Mouse (Mus musculus): ENCODE data around the gene Plekhd1. TPM values are rescaled to one million over a fixed set of nuclear protein-coding genes. Genes with fewer than 3 reads are reported as not detected.

The Plekhd1 gene
- polyA plus RNA-seq, 1 experiment = not detected

GRCm38 (mm10) chr12:80729758-80730530 is 37.6 kb downstream of the Plekhd1 start:
- Histone ChIP-seq H3K4me1 (ENCODE audit: control insufficient read depth, insufficient read depth, low read length) (no peaks in the 10 kb centered on the region), H3K27ac (ENCODE audit: control insufficient read depth, insufficient read depth, low read depth, low read length, poor library complexity) (no peak overlapping the region), H3K4me3 (replicated peaks; ENCODE audit: control insufficient read depth, low read depth, low read length) (no peak overlapping the region)
- TF ChIP-seq POLR2A (IDR thresholded peaks at IDR 0.05; ENCODE audit: borderline replicate concordance, control insufficient read depth, low read depth, low read length) = no peak
- no peak for TF ChIP-seq CTCF (IDR thresholded peaks at IDR 0.05; ENCODE audit: control insufficient read depth, insufficient read depth, low read length)
- 64% methylated on average over 12 of the region's 12 CpGs for WGBS

DNA sequence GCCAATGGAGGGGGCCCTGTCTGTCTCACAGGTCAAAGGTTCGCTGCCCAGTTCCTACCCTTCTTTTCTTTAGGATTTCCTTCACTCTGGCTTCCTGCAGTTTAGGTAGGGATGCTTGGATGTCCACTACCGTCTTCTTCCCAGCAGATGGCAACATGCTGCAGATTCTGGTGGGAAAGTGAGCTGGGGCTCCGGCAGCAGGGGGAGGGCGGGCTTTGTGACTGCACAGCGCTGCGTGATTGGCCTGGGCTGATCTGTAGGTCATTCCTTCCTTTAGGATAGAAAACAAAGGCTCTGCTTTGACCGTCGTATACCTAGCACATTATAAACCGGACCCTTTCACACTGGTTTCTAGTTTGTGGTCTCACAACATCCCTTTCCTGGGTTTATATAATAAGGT is 38.2 kb downstream of the Plekhd1 start:
- H3K27ac ChIP-seq (ENCODE audit: control insufficient read depth, insufficient read depth, low read depth, low read length, poor library complexity) = no peak overlapping the region
- 15% methylated on average over 9 of the region's 9 CpGs for WGBS
- TF ChIP-seq CTCF (IDR thresholded peaks at IDR 0.05; ENCODE audit: control insufficient read depth, insufficient read depth, low read length) (no peak), POLR2A (IDR thresholded peaks at IDR 0.05; ENCODE audit: borderline replicate concordance, control insufficient read depth, low read depth, low read length) (no peak)
- no peaks in the 10 kb centered on the region for H3K4me1 ChIP-seq (ENCODE audit: control insufficient read depth, insufficient read depth, low read length)
- no peak overlapping the region for H3K4me3 ChIP-seq (replicated peaks; ENCODE audit: control insufficient read depth, low read depth, low read length)

DNA sequence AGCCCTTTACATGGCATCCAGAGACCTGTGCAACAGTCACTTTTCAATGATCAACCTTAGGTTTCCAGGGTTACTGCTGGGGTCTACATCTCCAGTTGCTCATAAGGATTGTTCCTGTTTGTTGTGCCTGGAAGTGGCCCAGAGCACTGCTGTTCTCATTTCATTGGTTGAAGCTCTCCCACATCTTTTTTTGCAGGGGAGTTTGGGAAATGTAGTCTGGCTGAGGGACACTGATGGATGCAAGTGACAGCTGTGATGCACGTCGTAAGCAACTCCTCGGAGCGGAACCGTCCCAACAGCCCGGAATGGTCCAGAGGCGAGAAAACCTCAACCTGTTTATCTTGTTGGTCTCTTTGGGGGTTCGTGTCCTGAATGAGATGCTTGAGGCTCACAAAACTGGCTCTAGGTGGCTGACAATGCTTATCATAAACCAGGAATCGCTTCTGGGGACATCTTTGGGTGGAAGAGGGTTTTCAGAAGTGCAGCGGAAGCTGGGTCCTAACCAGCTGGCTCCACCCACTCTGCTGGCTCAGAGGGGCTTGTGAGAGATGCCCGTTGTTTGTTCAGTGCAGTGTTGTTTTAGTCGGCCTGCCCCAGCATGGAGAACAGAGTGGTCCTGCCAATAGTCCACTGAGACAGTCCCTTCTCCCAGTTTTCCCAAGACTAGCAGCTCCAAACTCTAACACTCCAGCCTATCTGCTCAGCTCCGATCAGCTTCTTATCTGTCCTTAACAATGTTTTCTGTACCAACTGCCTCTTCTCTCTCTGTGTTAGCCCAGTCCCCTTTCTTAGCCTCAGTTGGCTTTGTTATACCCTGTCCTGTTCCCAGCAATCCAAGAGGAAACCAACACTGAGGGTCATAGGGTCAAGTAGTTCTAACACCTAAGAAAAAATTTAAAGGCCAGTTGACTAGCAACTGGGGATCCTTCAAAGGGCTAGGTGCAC is 42.4 kb downstream of the Plekhd1 start:
- 71% methylated on average over 13 of the region's 13 CpGs for WGBS
- Histone ChIP-seq H3K4me3 (replicated peaks; ENCODE audit: control insufficient read depth, low read depth, low read length) (no peak overlapping the region), H3K27ac (ENCODE audit: control insufficient read depth, insufficient read depth, low read depth, low read length, poor library complexity) (no peak overlapping the region), H3K4me1 (ENCODE audit: control insufficient read depth, insufficient read depth, low read length) (no peaks in the 10 kb centered on the region)
- TF ChIP-seq CTCF (IDR thresholded peaks at IDR 0.05; ENCODE audit: control insufficient read depth, insufficient read depth, low read length) (no peak), POLR2A (IDR thresholded peaks at IDR 0.05; ENCODE audit: borderline replicate concordance, control insufficient read depth, low read depth, low read length) (no peak)

DNA sequence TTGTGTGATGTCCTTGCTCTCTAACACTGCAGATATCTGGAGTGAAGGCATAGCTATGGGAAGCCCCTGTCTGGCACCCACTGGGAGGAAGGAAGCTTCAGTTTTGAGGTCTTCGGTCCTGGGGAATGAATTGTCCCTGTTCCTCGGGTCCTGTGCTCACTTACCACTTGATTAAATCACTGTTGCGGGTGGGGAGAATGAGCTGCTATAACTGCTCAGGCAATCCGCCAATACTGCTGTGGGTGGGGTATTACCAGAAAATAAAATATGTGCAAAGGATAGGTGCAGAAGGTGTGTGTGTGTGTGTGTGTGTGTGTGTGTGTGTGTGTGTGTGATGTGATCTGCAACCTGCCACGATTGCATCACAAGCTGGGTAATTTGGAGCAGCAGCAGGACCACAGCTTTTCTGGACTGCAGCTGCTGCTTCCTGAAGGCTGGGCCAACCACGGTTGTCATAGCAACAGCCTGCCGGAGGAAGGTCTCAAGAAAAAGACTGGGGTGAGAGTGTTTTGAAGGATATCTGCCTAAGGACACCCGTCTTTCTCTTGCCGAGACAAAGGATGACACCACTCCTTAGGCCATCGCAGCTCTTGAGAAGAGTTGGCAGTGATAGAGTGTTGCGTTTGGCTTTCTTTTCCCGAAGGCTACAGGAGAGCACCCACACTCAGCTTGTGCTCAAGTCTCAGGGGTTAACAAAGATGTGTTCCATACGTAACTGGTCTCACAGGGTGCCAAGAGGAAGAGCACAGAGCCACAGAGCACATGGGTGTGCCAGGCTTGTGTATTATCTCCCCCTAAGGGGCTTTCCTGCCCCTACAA is 44.3 kb downstream of the Plekhd1 start:
- Histone ChIP-seq H3K27ac (ENCODE audit: control insufficient read depth, insufficient read depth, low read depth, low read length, poor library complexity) (no peak overlapping the region), H3K4me3 (replicated peaks; ENCODE audit: control insufficient read depth, low read depth, low read length) (no peak overlapping the region), H3K4me1 (ENCODE audit: control insufficient read depth, insufficient read depth, low read length) (no peaks in the 10 kb centered on the region)
- TF ChIP-seq CTCF (IDR thresholded peaks at IDR 0.05; ENCODE audit: control insufficient read depth, insufficient read depth, low read length) = no peak
- TF ChIP-seq POLR2A (IDR thresholded peaks at IDR 0.05; ENCODE audit: borderline replicate concordance, control insufficient read depth, low read depth, low read length) = no peak
- WGBS = 11% methylated on average over 13 of the region's 13 CpGs

DNA sequence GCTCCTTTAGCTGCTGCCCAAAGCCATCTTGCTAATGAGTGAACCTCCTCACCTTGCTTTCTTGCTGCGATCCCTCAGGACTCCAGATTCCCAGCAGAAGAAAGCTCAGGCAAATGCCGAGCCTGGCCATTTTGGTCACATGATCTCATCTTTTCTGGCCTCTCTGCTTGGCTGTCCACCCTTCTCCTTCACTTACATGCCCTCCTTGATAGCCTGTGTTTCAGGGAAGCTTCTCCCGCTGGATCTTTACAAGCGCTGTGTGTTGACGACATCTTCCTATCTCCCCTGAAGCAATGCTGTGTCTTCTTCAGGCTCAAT is 44.9 kb downstream of the Plekhd1 start:
- no peak overlapping the region for H3K4me3 ChIP-seq (replicated peaks; ENCODE audit: control insufficient read depth, low read depth, low read length)
- TF ChIP-seq POLR2A (IDR thresholded peaks at IDR 0.05; ENCODE audit: borderline replicate concordance, control insufficient read depth, low read depth, low read length) (no peak), CTCF (IDR thresholded peaks at IDR 0.05; ENCODE audit: control insufficient read depth, insufficient read depth, low read length) (no peak)
- 61% methylated on average over 5 of the region's 5 CpGs for WGBS
- no peaks in the 10 kb centered on the region for H3K4me1 ChIP-seq (ENCODE audit: control insufficient read depth, insufficient read depth, low read length)
- no peak overlapping the region for H3K27ac ChIP-seq (ENCODE audit: control insufficient read depth, insufficient read depth, low read depth, low read length, poor library complexity)

DNA sequence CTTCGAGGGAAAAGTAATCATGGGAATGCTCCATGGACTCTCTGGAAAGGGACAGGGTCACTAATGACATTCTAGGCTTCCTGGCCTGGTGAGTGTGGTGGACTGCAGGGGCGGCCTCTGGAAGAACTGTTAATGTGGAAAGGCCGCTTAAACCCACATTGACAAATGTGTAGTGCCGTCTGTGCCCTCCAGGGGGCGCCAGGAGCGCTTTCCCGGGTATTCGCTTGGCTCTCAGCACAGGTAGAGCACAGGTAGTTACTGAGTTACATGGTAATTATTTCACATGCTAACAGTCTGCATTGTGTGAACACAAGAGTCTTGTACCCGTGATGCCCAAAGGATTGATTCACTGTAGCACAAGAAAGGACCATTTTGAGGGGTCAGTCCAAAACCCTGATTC is 47.1 kb downstream of the Plekhd1 start:
- Histone ChIP-seq H3K27ac (ENCODE audit: control insufficient read depth, insufficient read depth, low read depth, low read length, poor library complexity) (no peak overlapping the region), H3K4me1 (ENCODE audit: control insufficient read depth, insufficient read depth, low read length) (no peaks in the 10 kb centered on the region), H3K4me3 (replicated peaks; ENCODE audit: control insufficient read depth, low read depth, low read length) (no peak overlapping the region)
- TF ChIP-seq POLR2A (IDR thresholded peaks at IDR 0.05; ENCODE audit: borderline replicate concordance, control insufficient read depth, low read depth, low read length) (no peak), CTCF (IDR thresholded peaks at IDR 0.05; ENCODE audit: control insufficient read depth, insufficient read depth, low read length) (peak; percentile 56; the same call in 1 of the 2 replicates)
- 25% methylated on average over 9 of the region's 9 CpGs for WGBS

- TF ChIP-seq CTCF (IDR thresholded peaks at IDR 0.05; ENCODE audit: control insufficient read depth, insufficient read depth, low read length) = no peak
- TF ChIP-seq POLR2A (IDR thresholded peaks at IDR 0.05; ENCODE audit: borderline replicate concordance, control insufficient read depth, low read depth, low read length) = no peak
- Histone ChIP-seq H3K27ac (ENCODE audit: control insufficient read depth, insufficient read depth, low read depth, low read length, poor library complexity) (no peak overlapping the region), H3K4me3 (replicated peaks; ENCODE audit: control insufficient read depth, low read depth, low read length) (no peak overlapping the region), H3K4me1 (ENCODE audit: control insufficient read depth, insufficient read depth, low read length) (no peaks in the 10 kb centered on the region)
- 81% methylated on average over 1 of the region's 1 CpGs for WGBS
Observed at GRCm38 (mm10) chr12:80744614-80745013, 52.2 kb downstream of the Plekhd1 start.

Measured in bone marrow, adult 2 months (tissue).